Mouse (Mus musculus): ENCODE measurements around the gene Krtap8-1. TPM values are rescaled to one million over a fixed set of nuclear protein-coding genes. Genes with fewer than 3 reads are reported as not detected.

The Krtap8-1 gene
- polyA plus RNA-seq (2015; fragmentation: Nextera tagmentation; extraction: Ambion mirVana): not detected in 2 replicates

DNA sequence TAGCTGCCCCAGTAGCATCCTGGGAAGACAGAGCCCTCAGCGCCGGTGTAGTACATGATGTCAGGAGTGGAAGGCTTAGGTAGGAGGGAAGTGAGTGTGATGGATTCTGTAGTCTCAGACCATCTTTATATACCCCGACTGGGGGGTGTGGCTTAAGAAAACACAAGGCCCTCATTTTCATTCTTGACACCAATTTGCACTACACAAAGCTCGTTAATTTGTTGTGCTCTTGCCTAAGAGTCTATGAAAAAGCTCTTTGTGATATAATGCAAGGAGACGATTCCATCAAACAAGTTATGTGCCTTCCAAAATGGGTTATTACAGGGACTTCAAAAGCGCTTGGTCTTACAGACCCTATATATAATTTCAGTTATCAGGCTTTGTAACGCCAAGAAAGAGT is at the start of gene Krtap8-1:
Krtap8-1 (minus strand) TSS at position 101 of the 400 bp plus-strand sequence.
- H3K9ac ChIP-seq: no peak within 1 kb of the TSS
- ATAC-seq: no peak; the same call in 1 of the 2 replicates
- no peak within 1 kb of the TSS for H3K4me3 ChIP-seq
- no peaks in the 10 kb centered on the region for H3K9me3 ChIP-seq (replicated peaks)
- H3K27me3 ChIP-seq: no peaks in the 10 kb centered on the region
- H3K36me3 ChIP-seq (ENCODE audit: poor library complexity, severe bottlenecking): no peaks in the 10 kb centered on the region
- WGBS: 67% methylated on average over 7 of the region's 7 CpGs
- H3K4me2 ChIP-seq: no peak within 1 kb of the TSS
- H3K4me1 ChIP-seq: no peaks in the 10 kb centered on the region
- H3K27ac ChIP-seq: no peak within 1 kb of the TSS

GRCm38 (mm10) chr16:89537349-89537748 is 49.6 kb upstream of the Krtap8-1 start:
- Histone ChIP-seq H3K4me1 (peaks cover 12% of the 10 kb centered on the region), H3K4me3 (no peak overlapping the region), H3K27me3 (no peaks in the 10 kb centered on the region), H3K27ac (no peak overlapping the region), H3K36me3 (ENCODE audit: poor library complexity, severe bottlenecking) (no peaks in the 10 kb centered on the region), H3K4me2 (no peak overlapping the region), H3K9me3 (replicated peaks) (no peaks in the 10 kb centered on the region), H3K9ac (no peak overlapping the region)
- 78% methylated on average over 6 of the region's 6 CpGs for WGBS
- ATAC-seq: no peak

- peak; percentile 85 for ATAC-seq
- peak overlapping the region; percentile 42 for H3K4me2 ChIP-seq
- WGBS: 2% methylated on average over 7 of the region's 7 CpGs
Measured at GRCm38 (mm10) chr16:89530547-89530946, 42.8 kb upstream of the Krtap8-1 start.

GRCm38 (mm10) chr16:89529846-89530245 is 42.1 kb upstream of the Krtap8-1 start:
- WGBS: 37% methylated on average over 7 of the region's 7 CpGs
- Histone ChIP-seq H3K27ac (peak overlapping the region; percentile 72), H3K9ac (no peak overlapping the region), H3K36me3 (ENCODE audit: poor library complexity, severe bottlenecking) (no peaks in the 10 kb centered on the region), H3K4me2 (no peak overlapping the region), H3K4me1 (peaks cover 28% of the 10 kb centered on the region), H3K4me3 (no peak overlapping the region), H3K9me3 (replicated peaks) (no peaks in the 10 kb centered on the region), H3K27me3 (no peaks in the 10 kb centered on the region)
- peak; percentile 44 for ATAC-seq

More at GRCm38 (mm10) chr16:89530547-89530946, 42.8 kb upstream of the Krtap8-1 start:
- Histone ChIP-seq H3K4me3 (no peak overlapping the region), H3K9me3 (replicated peaks) (no peaks in the 10 kb centered on the region), H3K9ac (peak overlapping the region; percentile 9; the same call in 1 of the 2 replicates), H3K27me3 (no peaks in the 10 kb centered on the region), H3K4me1 (peaks cover 28% of the 10 kb centered on the region), H3K27ac (peak overlapping the region; percentile 72), H3K36me3 (ENCODE audit: poor library complexity, severe bottlenecking) (no peaks in the 10 kb centered on the region)

GRCm38 (mm10) chr16:89528380-89528779 is 40.6 kb upstream of the Krtap8-1 start:
- Histone ChIP-seq H3K9me3 (replicated peaks) (no peaks in the 10 kb centered on the region), H3K4me1 (peaks cover 28% of the 10 kb centered on the region), H3K4me2 (no peak overlapping the region), H3K27ac (no peak overlapping the region), H3K27me3 (no peaks in the 10 kb centered on the region), H3K4me3 (no peak overlapping the region), H3K36me3 (ENCODE audit: poor library complexity, severe bottlenecking) (no peaks in the 10 kb centered on the region), H3K9ac (no peak overlapping the region)
- no peak for ATAC-seq
- WGBS: 63% methylated on average over 3 of the region's 3 CpGs

- no peaks in the 10 kb centered on the region for H3K4me1 ChIP-seq
- H3K27ac ChIP-seq: no peak overlapping the region
- no peak overlapping the region for H3K9ac ChIP-seq
- WGBS: 90% methylated on average over 4 of the region's 4 CpGs
- no peaks in the 10 kb centered on the region for H3K36me3 ChIP-seq (ENCODE audit: poor library complexity, severe bottlenecking)
- ATAC-seq: no peak
- H3K27me3 ChIP-seq: no peaks in the 10 kb centered on the region
- no peak overlapping the region for H3K4me2 ChIP-seq
- H3K9me3 ChIP-seq (replicated peaks): no peaks in the 10 kb centered on the region
- no peak overlapping the region for H3K4me3 ChIP-seq
Measured at GRCm38 (mm10) chr16:89520996-89521395, 33.2 kb upstream of the Krtap8-1 start.

GRCm38 (mm10) chr16:89520555-89520954 is 32.8 kb upstream of the Krtap8-1 start:
- H3K9ac ChIP-seq: no peak overlapping the region
- H3K9me3 ChIP-seq (replicated peaks): no peaks in the 10 kb centered on the region
- H3K4me1 ChIP-seq: no peaks in the 10 kb centered on the region
- H3K27ac ChIP-seq: no peak overlapping the region
- H3K4me2 ChIP-seq: no peak overlapping the region
- H3K27me3 ChIP-seq: no peaks in the 10 kb centered on the region
- no peak overlapping the region for H3K4me3 ChIP-seq
- no peaks in the 10 kb centered on the region for H3K36me3 ChIP-seq (ENCODE audit: poor library complexity, severe bottlenecking)
- peak; percentile 60; the same call in 1 of the 2 replicates for ATAC-seq
- WGBS: 93% methylated on average over 2 of the region's 2 CpGs

DNA sequence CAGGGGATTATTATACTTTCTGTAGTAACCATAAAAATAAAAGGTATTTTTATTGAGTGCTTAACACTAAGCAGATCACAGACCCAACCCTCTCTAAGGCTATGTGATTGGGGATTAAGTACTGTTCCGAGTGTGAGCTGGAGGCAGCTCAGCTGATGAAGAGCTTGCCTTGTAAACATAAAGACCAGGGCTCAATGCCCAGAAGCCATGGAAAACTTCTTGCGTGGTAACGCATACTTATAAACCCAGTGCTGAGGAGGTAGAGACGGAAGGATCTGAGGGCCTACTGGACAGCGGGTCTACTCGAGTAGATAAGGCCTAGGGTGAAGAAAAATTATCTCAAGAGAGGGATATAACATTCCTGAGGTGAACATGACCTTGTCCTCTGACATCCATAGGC is 32.3 kb upstream of the Krtap8-1 start:
- Histone ChIP-seq H3K4me3 (no peak overlapping the region), H3K9me3 (replicated peaks) (no peaks in the 10 kb centered on the region), H3K4me2 (no peak overlapping the region), H3K27me3 (no peaks in the 10 kb centered on the region), H3K4me1 (no peaks in the 10 kb centered on the region), H3K9ac (no peak overlapping the region), H3K36me3 (ENCODE audit: poor library complexity, severe bottlenecking) (no peaks in the 10 kb centered on the region), H3K27ac (no peak overlapping the region)
- 80% methylated on average over 6 of the region's 6 CpGs for WGBS
- peak; percentile 31 for ATAC-seq

GRCm38 (mm10) chr16:89517635-89518034 is 29.9 kb upstream of the Krtap8-1 start:
- 66% methylated on average over 9 of the region's 9 CpGs for WGBS
- H3K4me1 ChIP-seq: peaks cover 11% of the 10 kb centered on the region
- no peak overlapping the region for H3K9ac ChIP-seq
- 0 out of 2 replicates have a peak, but pooled peaks have one; percentile 55 for ATAC-seq
- no peak overlapping the region for H3K4me2 ChIP-seq
- H3K4me3 ChIP-seq: no peak overlapping the region
- no peak overlapping the region for H3K27ac ChIP-seq
- no peaks in the 10 kb centered on the region for H3K27me3 ChIP-seq
- no peaks in the 10 kb centered on the region for H3K9me3 ChIP-seq (replicated peaks)
- H3K36me3 ChIP-seq (ENCODE audit: poor library complexity, severe bottlenecking): no peaks in the 10 kb centered on the region

GRCm38 (mm10) chr16:89513431-89513830 is 25.7 kb upstream of the Krtap8-1 start:
- H3K9ac ChIP-seq: no peak overlapping the region
- no peaks in the 10 kb centered on the region for H3K27me3 ChIP-seq
- H3K4me2 ChIP-seq: peak overlapping the region; percentile 35
- peak; percentile 52 for ATAC-seq
- peaks cover 16% of the 10 kb centered on the region for H3K4me1 ChIP-seq
- H3K4me3 ChIP-seq: no peak overlapping the region
- 46% methylated on average over 7 of the region's 7 CpGs for WGBS
- H3K36me3 ChIP-seq (ENCODE audit: poor library complexity, severe bottlenecking): no peaks in the 10 kb centered on the region
- H3K27ac ChIP-seq: no peak overlapping the region
- H3K9me3 ChIP-seq (replicated peaks): no peaks in the 10 kb centered on the region

- no peak for ATAC-seq
- WGBS: 86% methylated on average over 4 of the region's 4 CpGs
- no peaks in the 10 kb centered on the region for H3K36me3 ChIP-seq (ENCODE audit: poor library complexity, severe bottlenecking)
- H3K9ac ChIP-seq: no peak within 1 kb of the TSS
- H3K4me1 ChIP-seq: peaks cover 11% of the 10 kb centered on the region
- H3K27ac ChIP-seq: no peak within 1 kb of the TSS
- no peak within 1 kb of the TSS for H3K4me2 ChIP-seq
- no peaks in the 10 kb centered on the region for H3K9me3 ChIP-seq (replicated peaks)
- H3K4me3 ChIP-seq: no peak within 1 kb of the TSS
- H3K27me3 ChIP-seq: no peaks in the 10 kb centered on the region
Measured at GRCm38 (mm10) chr16:89508223-89508622, 20.5 kb upstream of the Krtap8-1 start, which contains the start of gene Krtap7-1. Krtap7-1 (minus strand) TSS chr16:89508323.

DNA sequence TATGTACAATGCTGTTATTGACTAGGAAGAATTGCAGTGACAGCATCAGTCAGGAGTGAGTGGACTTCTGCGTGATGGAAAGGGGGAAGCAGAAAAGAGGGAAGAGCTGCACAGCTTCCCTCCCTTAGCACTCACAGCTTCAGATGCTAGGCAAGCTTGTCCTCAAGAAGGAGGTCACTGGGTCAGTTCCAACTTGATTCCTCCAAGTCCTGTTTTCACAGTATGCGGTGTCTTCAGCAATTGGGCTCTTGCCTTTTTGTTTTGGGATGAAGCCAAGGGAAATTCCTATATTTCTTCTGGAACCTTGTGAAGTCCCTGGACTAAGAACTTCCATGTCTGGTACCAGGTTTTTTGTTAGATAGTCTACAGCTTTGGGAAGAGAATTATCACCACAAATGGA is 15.8 kb upstream of the Krtap8-1 start:
- no peak for ATAC-seq
- H3K27me3 ChIP-seq: no peaks in the 10 kb centered on the region
- no peak overlapping the region for H3K4me2 ChIP-seq
- no peak overlapping the region for H3K4me3 ChIP-seq
- H3K9me3 ChIP-seq (replicated peaks): no peaks in the 10 kb centered on the region
- whole genome bisulfite sequencing: 81% methylated on average over 2 of the region's 2 CpGs
- H3K36me3 ChIP-seq (ENCODE audit: poor library complexity, severe bottlenecking): no peaks in the 10 kb centered on the region
- H3K4me1 ChIP-seq: no peaks in the 10 kb centered on the region
- no peak overlapping the region for H3K27ac ChIP-seq
- no peak overlapping the region for H3K9ac ChIP-seq

- Histone ChIP-seq H3K36me3 (ENCODE audit: poor library complexity, severe bottlenecking) (no peaks in the 10 kb centered on the region), H3K9ac (no peak overlapping the region), H3K27ac (no peak overlapping the region), H3K4me1 (no peaks in the 10 kb centered on the region), H3K4me3 (no peak overlapping the region), H3K9me3 (replicated peaks) (no peaks in the 10 kb centered on the region), H3K27me3 (no peaks in the 10 kb centered on the region), H3K4me2 (no peak overlapping the region)
- ATAC-seq: no peak
- 83% methylated on average over 5 of the region's 5 CpGs for WGBS
Measured at GRCm38 (mm10) chr16:89501870-89502269, 14.1 kb upstream of the Krtap8-1 start.

Measured in forebrain, embryonic 13.5 days (tissue).